Mouse (Mus musculus) MEL (cell line): ENCODE data around the gene Dnah10.

ENCODE experiments used
- CHD2 ChIP-seq: IDR thresholded peaks from 2 replicates; pipeline ENCODE4 v1.6.1; 2011; ENCODE audit warnings: low read length, improper control_type of control experiment
- CTCF ChIP-seq, 3 experiments: IDR thresholded peaks in 2 of 3; conservative IDR thresholded peaks in 1 of 3; 2 replicates each; pipeline ENCODE4 v1.5.1; 2011 to 2012; ENCODE audit warnings: low read length in 3 of 3, low read depth in 2 of 3, mild to moderate bottlenecking in 2 of 3, improper control_type of control experiment in 1 of 3, inconsistent platforms in 1 of 3, mixed read lengths in 1 of 3, moderate library complexity in 1 of 3; ENCODE audit not compliant: control insufficient read depth in 1 of 3, insufficient read depth in 1 of 3, poor library complexity in 1 of 3, severe bottlenecking in 1 of 3
- ELF1 ChIP-seq: IDR thresholded peaks from 2 replicates; pipeline ENCODE4 v1.6.1; 2014; ENCODE audit warnings: low read depth, mild to moderate bottlenecking, inconsistent platforms, low read length, improper control_type of control experiment, moderate library complexity
- GABPA ChIP-seq: IDR thresholded peaks from 2 replicates; pipeline ENCODE4 v1.6.1; 2012; ENCODE audit warnings: low read depth, mild to moderate bottlenecking, inconsistent platforms, low read length, improper control_type of control experiment, moderate library complexity
- MAFK ChIP-seq: IDR thresholded peaks from 2 replicates; pipeline ENCODE4 v1.6.1; 2011; ENCODE audit warnings: low read depth, mild to moderate bottlenecking, low read length, improper control_type of control experiment, borderline replicate concordance
- MAX ChIP-seq: IDR thresholded peaks from 2 replicates; pipeline ENCODE4 v1.6.1; 2011; ENCODE audit warnings: low read length, improper control_type of control experiment
- MAZ ChIP-seq: IDR thresholded peaks from 2 replicates; pipeline ENCODE4 v1.6.1; 2012; ENCODE audit warnings: low read depth, mild to moderate bottlenecking, inconsistent platforms, low read length, improper control_type of control experiment
- MEF2A ChIP-seq: IDR thresholded peaks from 2 replicates; pipeline ENCODE4 v1.6.1; 2014; ENCODE audit warnings: low read depth, mild to moderate bottlenecking, inconsistent platforms, low read length, improper control_type of control experiment; ENCODE audit not compliant: poor library complexity, insufficient replicate concordance, severe bottlenecking; ENCODE audit errors: extremely low read depth
- MYC ChIP-seq: IDR thresholded peaks from 2 replicates; pipeline ENCODE4 v1.6.1; 2011; ENCODE audit warnings: low read depth, mild to moderate bottlenecking, low read length, improper control_type of control experiment, moderate library complexity
- POLR2A ChIP-seq, 2 experiments: IDR thresholded peaks; 2 replicates each; pipeline ENCODE4 v1.6.1; 2011 to 2012; ENCODE audit warnings: low read length in 2 of 2, mild to moderate bottlenecking in 2 of 2, control low read depth in 1 of 2, improper control_type of control experiment in 1 of 2, low read depth in 1 of 2, moderate library complexity in 1 of 2; ENCODE audit not compliant: control insufficient read depth in 1 of 2, insufficient read depth in 1 of 2, poor library complexity in 1 of 2
- RAD21 ChIP-seq: IDR thresholded peaks from 2 replicates; pipeline ENCODE4 v1.6.1; 2011; ENCODE audit warnings: mild to moderate bottlenecking, low read depth, low read length, improper control_type of control experiment
- TCF12 ChIP-seq: IDR thresholded peaks from 2 replicates; pipeline ENCODE4 v1.6.1; 2014; ENCODE audit warnings: low read depth, mild to moderate bottlenecking, inconsistent platforms, low read length, improper control_type of control experiment, moderate library complexity
- ZMIZ1 ChIP-seq: IDR thresholded peaks from 2 replicates; pipeline ENCODE4 v1.6.1; 2012; ENCODE audit warnings: low read depth, mild to moderate bottlenecking, inconsistent platforms, low read length, improper control_type of control experiment, moderate library complexity

GRCm38 (mm10) chr5:124779926-124780325 is 55.0 kb downstream of the Dnah10 start:
- TF ChIP-seq CTCF (IDR thresholded peaks at IDR 0.05 in 2 of 3, conservative IDR thresholded peaks at IDR 0.05 in 1 of 3; ENCODE audit: control insufficient read depth in 1 of 3, insufficient read depth in 1 of 3, low read depth in 2 of 3, low read length in 3 of 3, poor library complexity in 1 of 3, severe bottlenecking in 1 of 3): no peak
- no peak for TF ChIP-seq POLR2A (IDR thresholded peaks at IDR 0.05; ENCODE audit: control insufficient read depth in 1 of 2, insufficient read depth in 1 of 2, low read depth in 1 of 2, low read length in 2 of 2, poor library complexity in 1 of 2)
- TF ChIP-seq MAX: peak; percentile 72
- no peak for TF ChIP-seq GABPA
- no peak for TF ChIP-seq MAZ
- TF ChIP-seq RAD21: no peak
- no peak for TF ChIP-seq ELF1
- TF ChIP-seq TCF12: peak; percentile 94
- TF ChIP-seq ZMIZ1: no peak
- peak; percentile 76 for TF ChIP-seq MYC
- no peak for TF ChIP-seq MEF2A
- no peak for TF ChIP-seq MAFK
- no peak for TF ChIP-seq CHD2
